Mouse (Mus musculus) T-helper 1 cell (primary cell): ENCODE data around the gene Rcn3.

Experiments
- in situ Hi-C: fragments of 300-600 bp; cut with MboI, MseI; formaldehyde crosslinking; loops from one replicate; pipeline ENCODE4 v1.15.1; 2025; ENCODE audit warnings: high pct_unique_total_duplicates

Gene Rcn3

GRCm38 (mm10) chr7:45124224-45125143 is 32.5 kb upstream of the Rcn3 start, which contains the start of gene Rps11:
Gene Rps11 (minus strand): TSS chr7:45124439.
- in situ Hi-C loops: loop anchor here (5.0 kb wide), 1 partner anchor 37 kb away; no protein-coding TSS in a partner anchor

- in situ Hi-C loops: loop anchor here (5.0 kb wide), 1 partner anchor 36 kb away; no protein-coding TSS in a partner anchor
Measured at GRCm38 (mm10) chr7:45123186-45123570, 31.2 kb upstream of the Rcn3 start.

GRCm38 (mm10) chr7:45122561-45123185 is 30.7 kb upstream of the Rcn3 start:
- in situ Hi-C loops: loop anchor here (5.0 kb wide), 1 partner anchor 35 kb away; no protein-coding TSS in a partner anchor

GRCm38 (mm10) chr7:45121966-45122365 is 29.9 kb upstream of the Rcn3 start:
- in situ Hi-C loops: loop anchor here (5.0 kb wide), 1 partner anchor 35 kb away; no protein-coding TSS in a partner anchor

- in situ Hi-C loops: loop anchor here (5.0 kb wide), 1 partner anchor 34 kb away; no protein-coding TSS in a partner anchor
Measured at GRCm38 (mm10) chr7:45121404-45121803, 29.4 kb upstream of the Rcn3 start.

- in situ Hi-C loops: loop anchor here (5.0 to 10.0 kb wide), 2 partner anchors 33 to 735 kb away; partner anchors contain the start of genes 1700008O03Rik and Syt3
Measured at GRCm38 (mm10) chr7:45119780-45120709, 28.0 kb upstream of the Rcn3 start.

- in situ Hi-C loops: loop anchor here (10.0 kb wide), 1 partner anchor 734 kb away; the partner anchor contains the start of genes 1700008O03Rik and Syt3
Measured at GRCm38 (mm10) chr7:45118336-45118735, 26.3 kb upstream of the Rcn3 start.

GRCm38 (mm10) chr7:45117566-45117965 is 25.5 kb upstream of the Rcn3 start:
- in situ Hi-C loops: loop anchor here (10.0 kb wide), 1 partner anchor 733 kb away; the partner anchor contains the start of genes 1700008O03Rik and Syt3

GRCm38 (mm10) chr7:45113476-45113875 is 21.5 kb upstream of the Rcn3 start:
- in situ Hi-C loops: loop anchor here (10.0 kb wide), 1 partner anchor 729 kb away; the partner anchor contains the start of genes 1700008O03Rik and Syt3

- in situ Hi-C loops: loop anchor here (10.0 kb wide), 1 partner anchor 728 kb away; the partner anchor contains the start of genes 1700008O03Rik and Syt3
Measured at GRCm38 (mm10) chr7:45112529-45112928, 20.5 kb upstream of the Rcn3 start.

- in situ Hi-C loops: loop anchor here (10.0 kb wide), 1 partner anchor 727 kb away; the partner anchor contains the start of genes 1700008O03Rik and Syt3
Measured at GRCm38 (mm10) chr7:45111940-45112339, 19.9 kb upstream of the Rcn3 start.

GRCm38 (mm10) chr7:45110089-45110488 is 18.1 kb upstream of the Rcn3 start:
- in situ Hi-C loops: loop anchor here (10.0 kb wide), 1 partner anchor 725 kb away; the partner anchor contains the start of genes 1700008O03Rik and Syt3

GRCm38 (mm10) chr7:45107052-45107645 is 15.1 kb upstream of the Rcn3 start:
- in situ Hi-C loops: no loop called here

- in situ Hi-C loops: no loop called here
Measured at GRCm38 (mm10) chr7:45106441-45106840, 14.4 kb upstream of the Rcn3 start.

- in situ Hi-C loops: no loop called here
Measured at GRCm38 (mm10) chr7:45105491-45105890, 13.5 kb upstream of the Rcn3 start.

- in situ Hi-C loops: no loop called here
Measured at GRCm38 (mm10) chr7:45104941-45105340, 12.9 kb upstream of the Rcn3 start.

GRCm38 (mm10) chr7:45103652-45104180 is 11.7 kb upstream of the Rcn3 start, which contains the start of gene Fcgrt:
Gene Fcgrt (minus strand): TSS chr7:45103851.
- in situ Hi-C loops: no loop called here

- in situ Hi-C loops: no loop called here
Measured at GRCm38 (mm10) chr7:45102940-45103585, 11.0 kb upstream of the Rcn3 start.

- in situ Hi-C loops: no loop called here
Measured at GRCm38 (mm10) chr7:45102441-45102840, 10.4 kb upstream of the Rcn3 start.
